In genomic region chr1:64521734-64522133, GRCm38 (mm10) we compare ENCODE assay signal across 19 mouse cellular contexts. TPM values are rescaled to one million over a fixed set of nuclear protein-coding genes. Genes with fewer than 3 reads are reported as not detected.
DNase-seq lines count a peak whose midpoint lies in the region; ATAC-seq lines count a peak whose summit lies in the region.
"Had no signal": no experiment of that assay in that cellular context is flagged by ENCODE, and none has a peak within 500 bp of the region (broad histone marks: within the 10 kb centered on the region; RNA-seq: fewer than 3 reads in every experiment).

No protein-coding gene starts in this region.

- H3K27me3 ChIP-seq in embryonic facial prominence, embryonic 14.5 days (replicated peaks; ENCODE audit: control insufficient read depth, insufficient read depth, low read length): no peaks in the 10 kb centered on the region
- no peaks in the 10 kb centered on the region for H3K27me3 ChIP-seq in embryonic facial prominence, embryonic 10.5 days (replicated peaks; ENCODE audit: low read depth, poor library complexity, severe bottlenecking)
- H3K27me3 ChIP-seq in heart, embryonic 15.5 days: no peaks in the 10 kb centered on the region
- no peaks in the 10 kb centered on the region for H3K27me3 ChIP-seq in liver, embryonic 12.5 days (replicated peaks)
- H3K27me3 ChIP-seq: CH12.LX; forebrain, embryonic 13.5 days; megakaryocyte, embryonic 14.5 days; midbrain, embryonic 15.5 days had no signal

- no peak overlapping the region for H3K4me3 ChIP-seq in embryonic facial prominence, embryonic 14.5 days (ENCODE audit: low read depth, low read length)
- H3K4me3 ChIP-seq in embryonic facial prominence, embryonic 10.5 days: no peak overlapping the region
- no peak overlapping the region for H3K4me3 ChIP-seq in heart, embryonic 15.5 days
- H3K4me3 ChIP-seq in liver, embryonic 12.5 days: no peak overlapping the region
- H3K4me3 ChIP-seq: forebrain, embryonic 13.5 days; megakaryocyte, embryonic 14.5 days; midbrain, embryonic 15.5 days had no signal

- WGBS in embryonic facial prominence, embryonic 14.5 days: 24% methylated on average over 3 of the region's 3 CpGs
- 81% methylated on average over 3 of the region's 3 CpGs for WGBS in embryonic facial prominence, embryonic 10.5 days
- WGBS in heart, embryonic 15.5 days: 54% methylated on average over 3 of the region's 3 CpGs
- 82% methylated on average over 3 of the region's 3 CpGs for WGBS in liver, embryonic 12.5 days (ENCODE audit: insufficient replicate concordance)

- no peak overlapping the region for H3K4me2 ChIP-seq in embryonic facial prominence, embryonic 14.5 days (ENCODE audit: low read depth, low read length)
- no peak overlapping the region for H3K4me2 ChIP-seq in heart, embryonic 15.5 days
- no peak overlapping the region for H3K4me2 ChIP-seq in liver, embryonic 12.5 days
- H3K4me2 ChIP-seq: forebrain, embryonic 13.5 days; midbrain, embryonic 15.5 days had no signal

- H3K27ac ChIP-seq in embryonic facial prominence, embryonic 14.5 days (replicated peaks; ENCODE audit: low read depth, low read length): no peak overlapping the region
- H3K27ac ChIP-seq in embryonic facial prominence, embryonic 10.5 days (replicated peaks): no peak overlapping the region
- peak overlapping the region; percentile 77 for H3K27ac ChIP-seq in heart, embryonic 15.5 days
- no peak overlapping the region for H3K27ac ChIP-seq in liver, embryonic 12.5 days
- H3K27ac ChIP-seq: forebrain, embryonic 13.5 days; midbrain, embryonic 15.5 days had no signal

- no peaks in the 10 kb centered on the region for H3K4me1 ChIP-seq in embryonic facial prominence, embryonic 14.5 days (ENCODE audit: control insufficient read depth, insufficient read depth, low read length)
- H3K4me1 ChIP-seq in embryonic facial prominence, embryonic 10.5 days: no peaks in the 10 kb centered on the region
- H3K4me1 ChIP-seq in heart, embryonic 15.5 days (replicated peaks): peaks cover 36% of the 10 kb centered on the region
- H3K4me1 ChIP-seq in liver, embryonic 12.5 days: peaks cover 5% of the 10 kb centered on the region; the same call in 1 of the 2 replicates
- H3K4me1 ChIP-seq: forebrain, embryonic 13.5 days; midbrain, embryonic 15.5 days had no signal

- H3K9me3 ChIP-seq in embryonic facial prominence, embryonic 14.5 days (ENCODE audit: control insufficient read depth, low read length): no peaks in the 10 kb centered on the region
- no peaks in the 10 kb centered on the region for H3K9me3 ChIP-seq in embryonic facial prominence, embryonic 10.5 days
- H3K9me3 ChIP-seq in heart, embryonic 15.5 days (replicated peaks): no peaks in the 10 kb centered on the region
- H3K9me3 ChIP-seq in liver, embryonic 12.5 days (replicated peaks): no peaks in the 10 kb centered on the region
- H3K9me3 ChIP-seq: forebrain, embryonic 13.5 days; midbrain, embryonic 15.5 days had no signal

- no peak overlapping the region for H3K9ac ChIP-seq in embryonic facial prominence, embryonic 14.5 days (ENCODE audit: low read depth, low read length)
- no peak overlapping the region for H3K9ac ChIP-seq in heart, embryonic 15.5 days
- H3K9ac ChIP-seq in liver, embryonic 12.5 days: no peak overlapping the region
- H3K9ac ChIP-seq: forebrain, embryonic 13.5 days; midbrain, embryonic 15.5 days had no signal

- peak; percentile 55 for DNase-seq in embryonic facial prominence, embryonic 14.5 days (ENCODE audit: low spot score)
- no peak for DNase-seq in embryonic facial prominence, embryonic 10.5 days (ENCODE audit: low spot score)
- DNase-seq in heart, adult 9 months (ENCODE audit: low spot score in 2 of 2): no peak
- DNase-seq in testis, postnatal 10 days (ENCODE audit: low spot score): peak; percentile 51
- DNase-seq in testis, postnatal 14 days (ENCODE audit: low spot score): no peak
- no peak for DNase-seq in layer of hippocampus, postnatal 25 days (ENCODE audit: extremely low spot score in 1 of 2, low spot score in 1 of 2)
- DNase-seq: adrenal gland, adult 8-10 months; cerebellum, adult 11-12 months; kidney, adult 18-20 months; kidney, postnatal 14 days; retina, postnatal 1 day; right cerebral cortex, postnatal 4 days had no signal

- H3K36me3 ChIP-seq in embryonic facial prominence, embryonic 14.5 days (ENCODE audit: control insufficient read depth, insufficient read depth, low read length): no peaks in the 10 kb centered on the region
- H3K36me3 ChIP-seq in embryonic facial prominence, embryonic 10.5 days (replicated peaks): no peaks in the 10 kb centered on the region
- no peaks in the 10 kb centered on the region for H3K36me3 ChIP-seq in heart, embryonic 15.5 days
- no peaks in the 10 kb centered on the region for H3K36me3 ChIP-seq in liver, embryonic 12.5 days
- H3K36me3 ChIP-seq: midbrain, embryonic 15.5 days had no signal

- no peak for ATAC-seq in embryonic facial prominence, embryonic 14.5 days (ENCODE audit: low read depth)
- ATAC-seq in heart, embryonic 15.5 days (replicated peaks; ENCODE audit: insufficient number of reproducible peaks, insufficient read depth, low FRiP score, low read depth): no peak
- no peak for ATAC-seq in liver, embryonic 12.5 days
- ATAC-seq: forebrain, embryonic 13.5 days; lung, postnatal 0 days; midbrain, embryonic 15.5 days had no signal

RNA-seq across cellular contexts. Expression of gene Creb1, which starts 10.7 kb away (rescaled TPM):
- 36.4 and 40.4 TPM in 2 replicates for polyA plus RNA-seq in embryonic facial prominence, embryonic 14.5 days (2014; fragmentation: Nextera tagmentation; extraction: Ambion mirVana)
- 48.4 and 48.5 TPM in 2 replicates for polyA plus RNA-seq in embryonic facial prominence, embryonic 10.5 days (2016; fragmentation: Nextera tagmentation; extraction: Ambion mirVana)
- 16.6 and 22.5 TPM in 2 replicates for polyA plus RNA-seq in heart, embryonic 15.5 days (2015; fragmentation: Nextera tagmentation; extraction: Ambion mirVana)
- 19.4 and 20.9 TPM in 2 replicates for polyA plus RNA-seq in liver, embryonic 12.5 days (2016; fragmentation: Nextera tagmentation; extraction: Ambion mirVana)
- 10 to 100 TPM; 48.8 to 51.7 TPM for total RNA-seq in layer of hippocampus, postnatal 25 days (2021)

Comparison
In these comparisons a context has a peak if more than half of its experiments do, and no peak if none do; other contexts are left out.
1. DNase-seq: peak in embryonic facial prominence, embryonic 14.5 days (single experiment) and testis, postnatal 10 days (single experiment); none in embryonic facial prominence, embryonic 10.5 days (single experiment), heart, adult 9 months (0 of 2), testis, postnatal 14 days (single experiment) and layer of hippocampus, postnatal 25 days (0 of 2).